Mouse (Mus musculus) heart, adult 11 months (tissue): Measurements from ENCODE around the gene Abcf2.

Experiments used
- DNase-seq: peaks from one replicate; pipeline ENCODE4 v3.0.0; 2022

The Abcf2 gene

DNA sequence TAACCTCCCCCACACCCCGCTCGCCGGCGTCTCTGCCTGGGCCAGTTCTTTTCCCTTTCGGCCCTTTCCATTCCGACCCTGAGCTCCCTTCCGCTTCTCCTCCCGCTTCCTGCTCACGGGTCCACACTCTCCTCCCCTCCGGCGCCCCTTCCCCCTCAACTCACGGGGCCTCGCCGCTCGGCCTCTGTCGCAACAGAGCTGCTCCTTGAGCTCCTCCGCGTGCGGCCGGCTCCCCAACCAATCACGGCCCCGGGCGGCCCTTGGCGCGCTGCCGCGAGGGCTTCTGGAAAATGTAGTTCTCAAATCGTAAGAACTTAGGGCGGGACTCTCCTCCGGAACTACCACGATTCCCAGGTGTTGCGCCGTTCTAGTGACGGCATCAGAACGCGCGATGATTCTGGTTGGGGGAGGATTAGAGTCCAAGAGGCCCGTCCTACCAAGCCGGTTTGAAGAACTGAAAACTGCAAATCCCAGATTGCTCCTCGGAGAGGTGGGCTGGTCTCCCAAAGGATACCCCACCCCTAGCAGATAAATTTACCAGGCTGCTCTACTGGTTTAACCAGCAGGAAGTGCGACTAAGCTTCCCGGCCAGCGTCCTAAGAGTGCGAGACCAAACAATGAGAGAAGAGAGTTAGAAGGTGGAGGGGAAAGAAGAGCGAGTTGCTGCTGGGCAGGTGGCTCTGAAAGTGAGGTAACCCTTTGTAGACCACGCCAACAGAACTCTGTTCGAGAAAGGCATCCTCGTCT lies at the start of gene Abcf2:
Abcf2 (minus strand) TSS at position 285 of the 747 bp plus-strand sequence.
- peak; percentile 100 for DNase-seq

DNA sequence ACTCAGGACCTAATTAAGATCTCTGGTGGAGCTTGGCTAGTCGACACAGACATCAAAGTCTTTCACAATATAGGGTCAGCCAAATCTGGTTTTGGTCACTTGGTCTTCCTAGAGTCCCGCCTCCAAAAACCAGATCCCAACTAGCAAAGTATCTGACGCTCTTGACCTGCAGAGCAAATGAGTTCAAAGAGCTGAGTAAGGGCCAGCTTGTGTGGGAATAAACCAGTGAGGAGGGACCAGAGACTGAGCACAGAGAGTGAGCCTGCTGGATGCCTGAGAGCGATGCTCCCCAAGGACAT lies 47.5 kb upstream of the Abcf2 start:
- no peak for DNase-seq

DNA sequence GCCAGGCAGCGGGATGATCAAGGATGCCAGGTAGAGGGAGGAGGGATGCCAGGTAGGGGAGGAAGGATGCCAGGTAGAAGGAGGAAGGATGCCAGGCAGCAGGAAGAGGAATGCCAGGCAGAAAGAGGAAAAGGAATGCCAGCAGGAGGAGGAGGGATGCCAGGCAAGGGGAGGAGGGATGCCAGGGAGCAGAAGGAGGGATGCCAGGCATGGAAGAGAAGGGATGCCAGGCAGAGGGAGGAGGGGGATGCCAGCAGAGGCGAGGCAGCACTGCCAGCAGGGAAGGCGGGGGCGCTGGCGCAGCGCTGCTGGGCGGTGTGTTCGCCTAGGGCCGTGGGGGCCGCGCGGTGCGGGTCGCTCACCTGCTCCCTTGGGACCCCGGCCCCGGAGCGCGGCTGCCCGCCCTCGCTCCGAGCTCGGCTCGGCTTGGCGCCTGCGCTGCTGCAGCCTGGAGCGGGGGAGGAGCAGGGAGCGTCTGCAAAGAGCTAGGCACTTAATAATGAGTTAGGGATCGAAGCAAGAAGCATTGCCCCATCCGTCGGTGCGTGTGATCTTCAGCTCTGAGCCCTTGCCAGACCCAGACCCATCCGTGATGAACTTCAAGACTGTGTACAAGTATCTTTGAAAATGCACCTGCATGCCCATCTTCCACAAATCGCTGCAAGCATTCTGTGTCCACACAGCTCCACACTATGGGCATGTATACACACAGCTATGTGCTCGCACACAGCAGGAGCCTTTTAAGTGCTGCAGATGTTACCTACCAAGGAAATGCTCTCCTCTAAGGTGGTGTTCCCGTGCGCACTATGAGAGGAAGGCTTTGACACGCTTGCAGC lies 46.9 kb upstream of the Abcf2 start, which contains the start of gene Smarcd3:
Smarcd3 (minus strand) TSS at position 426 of the 836 bp plus-strand sequence.
- DNase-seq, result peak; percentile 92

DNA sequence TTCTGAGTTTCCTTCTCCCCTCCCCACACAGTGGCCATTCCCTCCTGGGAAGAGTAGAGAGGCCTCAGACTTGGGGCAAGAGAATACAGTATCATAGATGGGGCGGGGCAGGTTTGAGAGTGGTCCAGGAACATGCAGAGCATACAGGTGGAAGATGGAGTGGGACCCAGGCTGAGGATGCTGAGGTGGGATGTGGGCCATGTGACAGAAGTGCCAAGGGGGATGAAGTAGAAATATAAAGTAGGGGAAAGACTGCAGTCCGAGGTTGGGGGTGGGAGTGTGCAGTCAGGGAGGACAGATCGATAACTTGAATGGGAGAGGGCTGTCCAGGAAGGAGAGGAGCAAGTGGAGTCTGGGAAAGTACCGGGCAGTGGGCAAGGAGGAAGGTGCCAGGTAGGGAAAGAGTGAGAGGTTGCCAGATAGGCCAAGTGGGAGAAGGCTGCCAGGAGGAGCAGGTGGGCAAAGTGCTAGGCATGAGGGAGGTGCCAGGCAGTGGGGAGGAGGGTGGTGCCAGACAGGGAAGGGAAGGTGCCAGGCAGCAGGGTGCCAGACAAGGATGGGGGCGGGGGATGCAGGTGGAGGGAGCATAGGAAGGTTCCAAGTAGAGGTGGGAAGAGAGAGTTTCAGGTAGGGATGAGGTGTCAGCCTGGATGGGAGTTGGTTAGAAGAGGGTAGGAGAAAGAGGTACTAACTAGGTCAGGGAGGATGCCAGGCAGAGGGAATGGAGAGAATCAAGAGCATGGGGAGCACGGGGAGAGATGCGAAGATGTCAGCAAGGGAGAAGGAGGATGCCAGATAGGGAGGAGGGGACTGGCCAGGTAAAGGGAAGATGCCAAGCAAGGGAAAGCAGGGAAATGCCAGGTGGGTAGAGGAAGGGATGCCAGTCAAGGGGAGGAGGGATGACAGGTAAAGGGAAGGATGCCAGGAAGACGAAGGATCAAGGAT lies 46.0 kb upstream of the Abcf2 start:
- DNase-seq, result peak; percentile 90

DNA sequence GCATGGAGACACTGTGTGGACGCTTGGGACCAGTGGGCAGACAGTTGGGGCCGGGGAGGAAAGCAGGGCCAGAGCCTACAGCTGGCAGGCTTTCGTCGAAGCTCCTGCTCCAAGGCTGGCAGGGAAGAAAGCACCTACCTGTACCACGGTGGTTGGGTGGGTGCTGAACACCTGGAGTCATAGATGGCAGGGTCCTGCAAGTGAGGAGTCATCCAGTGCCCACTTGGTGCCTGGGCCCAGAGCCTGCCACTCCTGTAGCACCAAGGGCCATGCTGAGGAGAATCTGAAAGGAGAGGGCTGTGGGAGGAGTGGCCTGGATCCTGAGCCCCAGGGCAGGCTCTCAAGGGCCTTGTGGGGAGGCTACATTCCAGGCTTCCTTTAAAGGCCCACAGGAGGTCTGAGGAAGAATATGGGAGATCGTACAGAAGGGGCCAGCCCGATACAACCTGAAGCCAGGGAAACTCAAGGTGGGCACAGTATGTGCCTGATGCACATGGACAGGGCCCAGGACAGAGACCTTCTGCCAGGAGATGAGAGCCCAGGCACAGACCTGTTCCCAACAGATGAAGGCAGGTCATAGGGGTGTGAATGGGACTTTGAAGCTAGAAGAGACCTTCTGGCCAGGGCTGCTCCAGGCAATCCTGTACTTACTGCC lies 45.2 kb upstream of the Abcf2 start:
- peak; percentile 84 for DNase-seq

DNA sequence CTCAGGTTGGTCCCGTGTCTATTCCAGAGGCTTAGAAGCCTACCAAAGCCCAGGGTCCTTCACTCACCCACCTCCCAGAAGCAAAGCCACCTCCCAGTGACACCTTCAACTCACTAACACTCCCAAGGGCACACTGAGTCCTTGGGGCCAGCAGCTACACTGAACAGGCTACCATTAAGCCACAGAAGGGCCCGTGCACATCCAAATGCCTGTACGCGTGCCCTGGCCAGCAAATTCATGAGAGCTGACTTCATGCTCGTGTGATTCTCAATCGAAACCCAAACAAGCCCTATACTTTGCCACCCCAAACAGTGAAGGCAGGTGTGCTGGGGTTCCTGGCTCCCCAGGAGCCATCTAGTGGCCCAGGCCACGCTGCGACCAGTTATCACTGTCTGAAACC lies 43.4 kb upstream of the Abcf2 start:
- DNase-seq, result peak; percentile 85

DNA sequence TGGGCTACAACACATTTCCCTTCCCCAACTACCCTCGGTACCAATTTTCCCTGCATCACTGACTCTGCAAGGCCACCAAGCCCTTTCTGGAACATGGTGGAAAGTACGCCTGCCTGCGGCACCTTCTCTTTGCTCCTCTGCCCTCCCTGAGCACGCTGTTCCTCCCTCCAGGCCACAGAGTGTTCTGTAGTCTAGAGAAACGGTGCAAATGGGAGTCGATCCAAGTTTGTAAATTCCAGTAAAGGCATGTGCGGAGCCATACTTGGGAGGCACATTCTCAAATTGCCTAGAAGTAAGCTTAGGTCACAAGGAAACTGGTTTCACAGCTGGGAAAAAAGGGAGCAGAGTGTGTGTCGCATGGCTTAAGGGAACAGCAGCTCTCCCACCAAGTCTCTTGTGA lies 42.8 kb upstream of the Abcf2 start:
- DNase-seq, result peak; percentile 73

DNA sequence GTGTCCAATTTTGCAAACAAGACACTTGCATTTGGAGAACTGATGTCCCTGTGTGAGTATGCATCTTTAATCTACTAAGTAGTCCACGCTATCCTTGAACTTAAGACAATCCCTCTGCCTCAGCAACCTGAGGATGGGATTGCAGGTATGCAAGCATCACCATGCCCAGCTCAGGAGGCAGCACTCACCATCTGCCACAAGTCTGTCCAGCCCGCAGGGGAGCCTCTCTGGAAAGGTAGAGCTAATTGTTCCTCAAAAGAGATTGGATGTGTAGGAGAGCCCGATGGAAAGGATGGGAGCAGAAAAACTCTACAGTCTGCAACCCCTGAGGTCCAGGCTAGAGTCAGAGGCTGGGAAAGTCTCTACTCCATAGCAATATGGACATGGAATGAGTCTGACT lies 41.7 kb upstream of the Abcf2 start:
- no peak for DNase-seq

DNA sequence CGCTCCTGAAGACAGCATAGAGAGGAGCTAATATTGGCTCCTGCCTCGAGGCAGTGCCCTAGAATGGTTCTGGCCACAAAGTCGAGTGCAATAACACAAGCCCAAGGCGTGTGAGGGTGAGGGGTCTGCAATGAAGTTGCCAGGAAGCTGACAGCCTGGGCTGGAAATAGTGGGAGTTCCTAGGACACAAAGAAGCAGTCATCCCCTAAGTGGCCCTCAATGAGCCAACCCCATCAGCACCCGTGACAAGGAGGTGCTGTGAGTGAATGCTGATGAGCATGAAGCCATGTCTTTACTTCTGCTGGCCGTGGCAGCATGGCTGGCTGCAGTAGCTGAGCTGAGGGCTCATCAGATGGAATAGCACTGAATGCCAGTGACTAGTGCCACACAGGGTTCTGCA lies 37.8 kb upstream of the Abcf2 start:
- DNase-seq, result peak; percentile 72

DNA sequence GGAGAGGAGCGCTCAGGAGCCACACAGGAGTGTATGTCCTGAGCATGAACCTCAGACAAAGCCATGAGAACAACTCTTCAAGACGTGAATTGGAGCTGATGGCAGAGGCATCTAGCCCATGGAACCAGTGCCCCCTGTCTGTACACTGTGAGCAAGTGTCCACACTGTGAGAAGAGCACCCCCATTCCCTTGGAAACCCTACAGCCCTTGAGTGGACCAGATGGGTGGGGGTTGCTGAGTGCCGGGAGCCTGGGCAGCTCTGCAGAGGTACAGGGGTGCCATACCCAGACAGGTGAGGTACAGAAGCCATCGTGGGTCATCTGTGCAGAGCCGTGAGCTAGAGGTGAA lies 35.0 kb upstream of the Abcf2 start:
- no peak for DNase-seq

DNA sequence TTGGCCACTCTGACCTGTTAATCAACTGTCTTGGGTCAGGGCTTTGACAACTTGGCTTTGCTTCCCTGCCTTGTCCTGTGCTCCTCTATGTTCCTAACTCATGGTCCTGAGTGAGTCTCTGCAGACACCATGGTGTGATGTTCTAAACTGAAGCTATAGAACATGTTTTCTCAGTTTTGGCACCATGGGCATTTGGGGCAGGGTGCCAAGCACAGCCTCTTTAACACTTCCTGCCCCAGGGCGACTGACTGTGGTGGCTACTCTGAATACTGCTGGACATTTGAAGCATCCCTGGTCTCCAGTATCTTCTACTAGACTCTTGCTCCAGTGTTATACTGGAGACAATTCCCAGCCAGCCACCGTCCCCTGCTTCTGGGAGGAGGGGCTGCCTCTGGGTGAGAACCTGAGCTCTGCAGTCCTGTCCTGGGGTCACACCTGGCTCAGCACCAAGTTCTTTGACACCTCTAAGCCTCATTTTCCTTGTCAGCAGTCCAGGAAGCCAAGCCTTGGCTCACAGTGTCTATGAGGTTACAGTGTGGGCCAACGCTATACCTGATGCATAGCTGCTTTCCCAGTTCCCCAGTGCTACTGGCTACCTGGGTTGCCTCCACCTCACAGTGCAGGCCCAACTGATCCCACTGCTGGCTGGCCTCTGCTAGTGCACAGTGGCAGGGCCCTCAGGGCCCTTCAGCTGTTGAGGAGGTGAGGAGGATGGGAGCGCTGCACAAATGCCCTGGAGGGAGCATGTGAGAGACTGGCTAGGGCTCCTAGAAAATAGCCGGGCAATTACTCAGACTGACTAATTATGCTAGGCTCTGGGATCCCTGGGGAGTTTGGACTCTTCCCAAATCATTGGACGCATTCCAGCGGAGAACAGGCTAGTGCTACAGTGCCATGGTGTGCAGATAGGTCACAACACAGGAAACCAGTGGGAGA lies 34.4 kb upstream of the Abcf2 start:
- DNase-seq, result peak; percentile 91

DNA sequence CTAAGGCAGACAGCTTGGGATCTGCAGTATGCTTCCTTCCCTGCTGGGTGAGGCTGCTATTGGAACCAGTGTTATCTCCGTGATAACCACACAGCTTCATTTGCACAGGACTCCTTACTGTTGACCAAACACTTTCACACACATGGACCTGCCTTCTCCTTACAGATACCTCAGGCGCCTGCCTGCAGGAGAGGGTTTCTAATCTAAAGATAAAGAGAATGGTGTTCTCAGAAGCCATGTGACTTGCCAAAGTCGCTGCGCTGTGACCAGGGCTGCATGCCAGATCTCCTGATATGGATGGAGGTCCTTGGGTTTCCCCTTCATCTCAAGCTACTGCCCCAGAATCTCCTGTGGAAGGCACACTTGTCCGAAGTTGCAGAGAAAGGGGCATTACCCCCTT lies 32.1 kb upstream of the Abcf2 start:
- DNase-seq, result no peak

DNA sequence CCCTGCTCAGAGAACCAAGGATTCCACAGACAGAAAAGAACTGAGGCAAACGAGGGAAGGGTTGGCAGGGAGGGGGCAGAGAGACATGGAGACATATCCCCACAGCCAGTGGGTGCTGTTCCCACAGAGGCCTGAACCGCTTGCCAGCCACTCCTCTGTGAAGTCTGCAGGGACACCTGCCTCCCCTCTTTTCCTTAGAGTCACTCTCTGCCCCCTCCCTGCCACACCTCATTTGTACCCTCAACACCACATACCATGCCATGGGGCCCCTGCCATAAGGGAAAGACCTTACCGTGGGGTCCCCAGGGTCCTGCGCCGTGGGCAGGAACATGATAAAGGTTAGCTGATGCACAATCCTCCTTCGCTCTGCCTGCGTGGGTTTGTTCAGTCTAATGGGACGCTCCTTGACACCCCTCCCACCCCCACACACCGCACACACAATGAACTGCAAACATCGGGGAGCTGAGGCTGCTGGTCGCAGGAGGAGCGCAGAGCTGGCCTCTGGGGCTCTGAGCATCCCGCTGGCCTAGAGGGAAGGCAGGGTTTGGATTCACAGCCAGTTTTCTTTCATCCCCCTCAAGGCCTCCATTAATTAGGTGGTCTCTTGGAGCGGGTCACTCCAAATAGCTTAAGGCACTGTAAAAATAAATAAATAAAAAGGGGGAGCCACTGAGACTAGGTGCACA lies 28.9 kb upstream of the Abcf2 start:
- peak; percentile 94 for DNase-seq

DNA sequence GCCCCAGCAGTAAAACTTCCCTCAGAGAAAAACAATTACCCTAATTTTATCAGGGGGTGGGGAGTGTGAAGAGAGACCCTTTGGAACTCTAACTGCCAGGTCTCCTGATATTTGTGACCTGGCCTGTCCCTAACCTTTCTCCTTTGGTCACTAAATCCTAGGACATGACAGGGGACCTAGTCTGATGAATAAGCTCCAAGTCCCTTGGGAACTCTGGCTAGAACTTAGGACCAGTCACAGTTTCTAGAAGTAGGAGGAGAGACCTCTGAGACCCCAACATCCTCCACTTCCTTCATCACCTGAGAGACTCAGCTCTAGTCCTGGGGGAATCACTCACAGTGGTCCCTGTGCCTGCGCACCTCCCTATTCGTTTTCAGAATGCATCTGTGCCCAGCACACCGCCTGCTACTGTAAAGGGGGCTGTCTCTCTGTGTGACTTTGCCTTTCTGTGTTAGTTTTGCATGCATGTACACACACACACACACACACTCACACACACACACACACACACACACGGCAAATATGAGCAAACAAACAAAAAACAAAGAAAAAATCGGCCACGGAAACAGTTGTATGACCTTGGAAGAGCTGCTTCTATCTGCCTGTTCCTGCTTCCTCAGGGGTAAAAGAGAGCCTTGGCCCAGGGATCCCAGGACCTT lies 28.2 kb upstream of the Abcf2 start:
- peak; percentile 86 for DNase-seq

DNA sequence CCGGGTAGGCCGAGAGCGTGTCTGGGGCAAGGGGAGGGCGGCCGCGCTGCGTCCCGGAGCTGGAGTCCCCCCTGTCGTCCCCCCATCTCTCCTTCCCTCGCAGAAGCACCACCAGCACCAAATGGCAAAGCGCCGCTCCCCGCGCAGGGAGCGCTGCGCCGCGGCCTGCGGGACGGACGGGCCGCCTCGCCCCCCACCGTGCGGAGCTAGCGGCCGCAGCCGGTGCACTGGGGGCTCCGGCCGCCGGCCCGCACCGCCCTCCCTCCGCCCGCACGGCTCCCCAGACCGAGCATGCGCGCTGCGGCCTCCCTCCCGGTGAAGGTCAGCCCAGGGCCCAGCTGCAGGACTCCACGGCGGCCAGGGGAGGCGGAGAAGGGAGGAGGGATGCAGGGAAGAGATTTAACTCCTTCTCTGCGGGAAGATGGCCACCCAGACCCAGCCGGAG lies 27.4 kb upstream of the Abcf2 start:
- DNase-seq, result peak; percentile 100

DNA sequence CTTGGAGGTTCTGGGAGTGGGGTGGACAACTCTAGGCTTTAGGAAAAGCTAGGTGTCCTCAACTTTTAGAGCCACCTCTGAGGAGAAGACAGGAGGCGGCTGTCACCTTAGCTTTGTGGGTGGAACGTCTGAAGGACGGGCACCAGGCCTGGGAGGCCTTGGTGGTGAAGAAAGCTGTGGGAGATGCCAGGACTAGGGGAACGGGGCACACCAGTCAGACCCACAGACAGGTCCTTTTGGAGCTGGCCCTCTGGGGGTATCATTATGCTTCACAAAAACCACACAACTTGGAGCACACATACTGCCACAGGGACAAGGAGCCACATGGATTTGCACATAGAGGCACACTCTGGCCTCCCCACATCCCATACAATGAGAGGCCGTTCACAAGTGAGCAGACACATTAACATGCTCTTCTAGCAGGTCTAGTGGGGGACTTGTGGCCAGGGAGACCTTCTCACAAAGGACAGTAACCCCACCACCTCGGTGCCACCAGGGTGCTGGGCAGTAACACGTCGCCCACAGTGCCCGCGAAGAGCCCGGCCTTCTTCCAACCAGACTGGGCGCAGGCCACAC lies 26.9 kb upstream of the Abcf2 start:
- DNase-seq, result peak; percentile 95

DNA sequence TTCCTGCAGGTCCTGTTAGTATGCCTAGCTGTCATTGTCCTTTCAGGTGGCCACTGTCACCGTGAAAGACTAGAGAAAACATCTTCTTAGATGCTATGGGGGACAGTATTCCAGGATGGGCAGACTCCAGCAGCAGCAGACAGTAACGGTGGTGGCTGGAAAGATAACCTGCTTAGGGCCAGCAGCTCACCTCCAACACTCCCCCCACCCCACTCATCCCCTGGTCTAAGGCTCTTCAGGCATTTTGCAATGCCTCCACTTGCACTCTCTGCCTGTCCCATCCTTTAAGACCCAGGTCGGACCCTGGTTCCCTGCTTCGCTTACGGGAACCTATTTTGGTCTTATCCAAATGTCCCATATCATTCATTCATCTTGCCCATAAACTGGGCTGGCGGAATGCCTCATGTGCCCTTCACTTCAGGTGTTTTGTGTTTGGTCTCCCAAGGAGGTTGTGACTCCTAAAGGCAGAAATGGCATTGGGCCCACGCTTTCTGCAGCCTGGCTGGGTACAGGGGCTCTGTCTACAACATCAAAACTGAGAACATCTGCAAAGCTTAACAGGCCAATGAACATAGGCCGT lies 26.3 kb upstream of the Abcf2 start:
- peak; percentile 95 for DNase-seq

DNA sequence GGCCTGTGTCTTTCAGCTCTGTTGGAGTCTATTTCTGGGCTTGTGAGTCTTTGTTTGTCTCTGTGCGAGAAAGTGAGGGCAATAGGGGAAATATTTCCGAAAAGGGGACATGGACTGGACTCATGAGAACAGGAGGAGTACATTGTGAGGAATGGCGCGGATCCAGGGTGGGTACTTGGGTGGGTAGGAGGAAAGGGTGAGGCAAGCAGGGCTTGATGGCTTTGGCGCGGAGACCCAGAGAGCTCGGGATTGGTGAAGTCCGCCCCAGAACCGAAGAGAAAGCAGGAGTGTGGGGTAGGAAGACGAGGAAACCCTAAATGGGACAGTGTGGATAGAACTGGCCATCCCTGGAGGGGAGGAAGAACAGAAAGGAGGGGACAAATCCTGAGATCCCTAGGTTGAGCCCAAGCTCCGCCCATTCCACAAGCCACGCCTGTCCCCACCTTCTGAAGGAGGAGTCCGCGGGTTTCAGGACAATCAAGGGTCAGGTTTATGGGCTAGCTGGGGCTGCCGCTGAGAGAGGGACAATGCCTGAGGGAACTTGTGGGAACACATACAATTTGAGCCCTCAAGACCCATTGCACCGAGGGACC lies 25.6 kb upstream of the Abcf2 start:
- DNase-seq, result peak; percentile 99
